Mouse (Mus musculus): ENCODE measurements around the gene Mybpc2. TPM values are rescaled to one million over a fixed set of nuclear protein-coding genes. Genes with fewer than 3 reads are reported as not detected.

The Mybpc2 gene
- polyA plus RNA-seq, 1 experiment, result not detected

DNA sequence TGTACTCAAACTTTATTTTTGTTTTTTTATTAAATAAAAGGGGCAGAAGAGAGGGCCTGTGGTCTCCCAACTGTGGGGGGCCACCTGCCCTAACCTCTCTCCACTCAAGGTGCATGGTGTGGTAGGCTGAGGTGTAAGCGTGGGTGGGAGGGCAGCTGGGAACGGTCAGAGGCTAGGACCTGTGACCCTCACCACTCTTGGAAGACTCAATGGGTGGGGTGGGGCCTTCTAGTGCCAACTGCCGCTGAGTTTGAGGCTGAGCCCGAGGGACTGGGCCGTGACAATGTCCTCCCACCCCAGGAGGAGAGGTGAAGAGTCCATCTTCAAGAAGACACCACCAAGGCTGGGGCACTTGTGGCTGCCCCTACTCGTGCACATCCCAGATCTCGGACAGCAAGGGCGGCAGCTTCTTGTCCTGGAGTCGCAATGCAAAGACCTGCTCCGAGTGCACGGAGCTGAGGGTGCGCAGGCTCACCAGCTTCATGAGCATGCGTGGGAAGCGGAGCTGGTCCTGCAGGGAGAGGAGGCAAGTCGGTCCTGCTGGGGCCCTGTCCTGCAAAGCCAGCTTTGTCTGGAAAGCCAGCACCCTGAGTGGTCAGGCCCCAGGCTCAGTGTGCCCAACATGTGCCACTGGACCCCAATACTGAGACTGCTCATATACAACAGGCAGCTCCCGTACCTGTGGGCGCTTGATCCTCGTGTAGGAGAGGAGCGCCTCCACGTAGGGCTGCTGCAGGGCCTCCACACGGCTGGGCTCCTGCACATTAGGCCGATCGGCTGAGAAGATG lies 25.4 kb upstream of the Mybpc2 start:
- WGBS, result 95% methylated on average over 23 of the region's 23 CpGs
- Histone ChIP-seq H3K27ac (ENCODE audit: insufficient read depth, low read depth, low read length) (no peak overlapping the region), H3K4me1 (ENCODE audit: control insufficient read depth, insufficient read depth, low read length) (peaks cover 12% of the 10 kb centered on the region), H3K4me3 (ENCODE audit: insufficient read depth, low read depth, low read length) (no peak overlapping the region)
- TF ChIP-seq CTCF (IDR thresholded peaks at IDR 0.05; ENCODE audit: insufficient read depth, low read depth, low read length), result no peak
- TF ChIP-seq POLR2A (IDR thresholded peaks at IDR 0.05; ENCODE audit: insufficient read depth, low read depth, low read length), result no peak

DNA sequence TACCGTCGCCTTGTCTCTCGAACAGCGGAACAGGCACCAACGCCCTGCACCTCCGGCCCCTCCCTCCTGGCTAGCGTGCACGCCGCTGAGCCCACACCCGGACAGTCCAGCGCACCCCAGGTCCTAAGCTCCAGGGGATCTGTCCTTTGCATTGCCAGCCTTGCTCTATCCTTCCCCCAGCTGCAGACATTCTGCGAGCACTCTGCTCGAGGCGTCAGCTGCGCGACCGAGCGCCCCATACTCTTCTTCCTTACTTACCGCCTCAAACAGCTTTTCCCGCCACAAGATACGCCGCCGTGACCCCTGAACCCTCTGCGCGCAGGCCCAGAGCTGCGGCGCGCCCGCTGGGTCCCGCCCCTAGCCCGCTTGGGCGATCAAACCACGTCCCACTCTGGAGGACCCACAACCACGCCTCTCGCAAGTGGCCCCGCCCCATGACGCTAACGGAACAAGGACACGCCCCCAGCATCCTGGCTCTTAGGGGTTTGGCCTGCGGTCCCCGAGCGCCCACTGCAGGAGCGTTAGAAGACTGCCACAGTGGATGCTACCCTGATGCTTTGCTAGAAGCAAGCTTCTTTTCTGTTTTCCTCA lies 24.1 kb upstream of the Mybpc2 start, which contains the start of gene Pold1:
Pold1 (minus strand) TSS at position 353 of the 591 bp plus-strand sequence.
- H3K4me1 ChIP-seq (ENCODE audit: control insufficient read depth, insufficient read depth, low read length), result peaks cover 12% of the 10 kb centered on the region
- no peak within 1 kb of the TSS for H3K27ac ChIP-seq (ENCODE audit: insufficient read depth, low read depth, low read length)
- WGBS, result under 1% methylated on average over 43 of the region's 43 CpGs
- peak; percentile 87 for TF ChIP-seq CTCF (IDR thresholded peaks at IDR 0.05; ENCODE audit: insufficient read depth, low read depth, low read length)
- TF ChIP-seq POLR2A (IDR thresholded peaks at IDR 0.05; ENCODE audit: insufficient read depth, low read depth, low read length), result 0 out of 2 replicates have a peak, but pooled peaks have one; percentile 16
- peak within 1 kb of the TSS; percentile 65 for H3K4me3 ChIP-seq (ENCODE audit: insufficient read depth, low read depth, low read length)

- Histone ChIP-seq H3K4me1 (ENCODE audit: control insufficient read depth, insufficient read depth, low read length) (peaks cover 8% of the 10 kb centered on the region), H3K27ac (ENCODE audit: insufficient read depth, low read depth, low read length) (no peak overlapping the region), H3K4me3 (ENCODE audit: insufficient read depth, low read depth, low read length) (no peak overlapping the region)
- TF ChIP-seq CTCF (IDR thresholded peaks at IDR 0.05; ENCODE audit: insufficient read depth, low read depth, low read length) (no peak), POLR2A (IDR thresholded peaks at IDR 0.05; ENCODE audit: insufficient read depth, low read depth, low read length) (no peak)
- WGBS, result 21% methylated on average over 5 of the region's 5 CpGs
Observed at GRCm38 (mm10) chr7:44547725-44548124, 23.3 kb upstream of the Mybpc2 start.

GRCm38 (mm10) chr7:44547041-44547440 lies 22.6 kb upstream of the Mybpc2 start:
- WGBS, result 94% methylated on average over 13 of the region's 13 CpGs
- H3K4me1 ChIP-seq (ENCODE audit: control insufficient read depth, insufficient read depth, low read length), result peaks cover 3% of the 10 kb centered on the region
- TF ChIP-seq POLR2A (IDR thresholded peaks at IDR 0.05; ENCODE audit: insufficient read depth, low read depth, low read length), result no peak
- TF ChIP-seq CTCF (IDR thresholded peaks at IDR 0.05; ENCODE audit: insufficient read depth, low read depth, low read length), result no peak
- H3K27ac ChIP-seq (ENCODE audit: insufficient read depth, low read depth, low read length), result no peak overlapping the region
- H3K4me3 ChIP-seq (ENCODE audit: insufficient read depth, low read depth, low read length), result no peak overlapping the region

- no peak overlapping the region for H3K27ac ChIP-seq (ENCODE audit: insufficient read depth, low read depth, low read length)
- over 99% methylated on average over 3 of the region's 3 CpGs for WGBS
- H3K4me3 ChIP-seq (ENCODE audit: insufficient read depth, low read depth, low read length), result no peak overlapping the region
- TF ChIP-seq CTCF (IDR thresholded peaks at IDR 0.05; ENCODE audit: insufficient read depth, low read depth, low read length) (no peak), POLR2A (IDR thresholded peaks at IDR 0.05; ENCODE audit: insufficient read depth, low read depth, low read length) (no peak)
- H3K4me1 ChIP-seq (ENCODE audit: control insufficient read depth, insufficient read depth, low read length), result peaks cover 3% of the 10 kb centered on the region
Observed at GRCm38 (mm10) chr7:44546274-44546673, 21.8 kb upstream of the Mybpc2 start.

GRCm38 (mm10) chr7:44543071-44543470 lies 18.6 kb upstream of the Mybpc2 start:
- Histone ChIP-seq H3K4me3 (ENCODE audit: insufficient read depth, low read depth, low read length) (no peak overlapping the region), H3K4me1 (ENCODE audit: control insufficient read depth, insufficient read depth, low read length) (peaks cover 3% of the 10 kb centered on the region), H3K27ac (ENCODE audit: insufficient read depth, low read depth, low read length) (no peak overlapping the region)
- TF ChIP-seq POLR2A (IDR thresholded peaks at IDR 0.05; ENCODE audit: insufficient read depth, low read depth, low read length), result no peak
- TF ChIP-seq CTCF (IDR thresholded peaks at IDR 0.05; ENCODE audit: insufficient read depth, low read depth, low read length), result no peak
- WGBS, result 78% methylated on average over 12 of the region's 12 CpGs

GRCm38 (mm10) chr7:44542555-44542954 lies 18.1 kb upstream of the Mybpc2 start:
- TF ChIP-seq POLR2A (IDR thresholded peaks at IDR 0.05; ENCODE audit: insufficient read depth, low read depth, low read length) (no peak), CTCF (IDR thresholded peaks at IDR 0.05; ENCODE audit: insufficient read depth, low read depth, low read length) (no peak)

DNA sequence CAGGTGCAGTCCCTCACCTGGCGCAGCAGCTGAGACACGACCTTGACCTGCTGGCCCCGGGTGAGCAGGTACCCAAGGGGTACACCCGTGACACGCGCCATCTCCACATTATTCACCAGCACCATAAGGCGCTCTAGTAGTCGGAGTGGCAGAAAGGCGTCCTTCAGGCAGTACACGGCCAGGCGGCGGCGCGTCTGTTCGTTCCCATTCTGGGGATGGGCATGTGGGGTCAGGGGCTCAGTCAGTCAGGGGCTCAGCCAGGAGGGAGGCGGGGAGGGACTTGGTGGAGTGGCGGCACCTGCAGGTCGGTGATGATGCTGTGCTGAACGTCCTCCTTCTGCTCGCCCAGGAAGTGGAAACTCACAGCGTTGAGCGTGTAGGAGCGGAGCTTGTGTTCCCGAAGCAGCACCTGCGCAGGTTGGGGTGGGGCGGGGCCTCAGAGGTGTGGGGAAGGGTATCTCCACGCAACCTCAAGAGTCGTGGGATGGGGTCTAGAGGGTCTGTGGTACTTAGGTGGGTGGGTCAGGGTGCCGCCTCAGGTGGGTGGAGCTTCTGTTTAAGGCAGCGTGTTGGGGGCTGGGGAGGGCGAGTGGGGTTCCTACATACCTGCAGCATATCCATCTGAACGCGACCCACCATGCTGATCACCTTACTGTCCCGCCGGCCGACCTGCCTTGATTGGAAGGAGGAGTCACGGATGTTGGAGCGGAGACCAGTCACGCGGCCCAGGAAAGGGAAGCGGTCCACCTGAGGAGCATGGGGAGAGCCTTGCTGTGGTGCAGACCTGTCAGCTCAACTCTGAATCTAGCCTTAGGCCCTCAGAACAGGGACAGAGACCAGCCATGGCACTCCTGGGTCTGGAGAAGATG lies 14.5 kb upstream of the Mybpc2 start:
- Histone ChIP-seq H3K27ac (ENCODE audit: insufficient read depth, low read depth, low read length) (no peak overlapping the region), H3K4me1 (ENCODE audit: control insufficient read depth, insufficient read depth, low read length) (no peaks in the 10 kb centered on the region), H3K4me3 (ENCODE audit: insufficient read depth, low read depth, low read length) (no peak overlapping the region)
- TF ChIP-seq CTCF (IDR thresholded peaks at IDR 0.05; ENCODE audit: insufficient read depth, low read depth, low read length), result no peak
- TF ChIP-seq POLR2A (IDR thresholded peaks at IDR 0.05; ENCODE audit: insufficient read depth, low read depth, low read length), result no peak
- WGBS, result 93% methylated on average over 41 of the region's 41 CpGs

More at GRCm38 (mm10) chr7:44542555-44542954, 18.1 kb upstream of the Mybpc2 start:
- no peak overlapping the region for H3K27ac ChIP-seq (ENCODE audit: insufficient read depth, low read depth, low read length)
- H3K4me1 ChIP-seq (ENCODE audit: control insufficient read depth, insufficient read depth, low read length), result peaks cover under 1% of the 10 kb centered on the region
- 93% methylated on average over 11 of the region's 11 CpGs for WGBS
- no peak overlapping the region for H3K4me3 ChIP-seq (ENCODE audit: insufficient read depth, low read depth, low read length)

All from olfactory bulb, adult 2 months (tissue).